Mouse (Mus musculus) neural tube, embryonic 11.5 days (tissue): Measurements from ENCODE around the gene Snrpc. TPM values are rescaled to one million over a fixed set of nuclear protein-coding genes. Genes with fewer than 3 reads are reported as not detected.

Source experiments
- ATAC-seq: fragments of 200-750 bp; cut with Nextera tagmentation; 2 replicates; pipeline ENCODE4 v1.8.0; 2017; ENCODE audit warnings: moderate number of reproducible peaks, mild to moderate bottlenecking, moderate TSS enrichment, moderate library complexity; ENCODE audit not compliant: insufficient read depth, low FRiP score, low TSS enrichment
- DNase-seq: peaks from one replicate; pipeline ENCODE4 v3.0.0-alpha.2; 2015; ENCODE audit warnings: low spot score
- H3K27ac ChIP-seq: fragments of 300-500 bp; sonication (generic); 2 replicates; pipeline ENCODE4 v1.5.1; 2014; ENCODE audit warnings: low read depth, mild to moderate bottlenecking, low read length
- H3K27me3 ChIP-seq: fragments of 300-500 bp; sonication (generic); 2 replicates; pipeline ENCODE4 v1.6.1; 2014; ENCODE audit warnings: mild to moderate bottlenecking, low read length, mixed read lengths; ENCODE audit not compliant: control insufficient read depth, insufficient read depth
- H3K36me3 ChIP-seq: fragments of 300-500 bp; sonication (generic); 2 replicates; pipeline ENCODE4 v1.6.1; 2014; ENCODE audit warnings: mild to moderate bottlenecking, low read length, moderate library complexity, mixed read lengths; ENCODE audit not compliant: control insufficient read depth, insufficient read depth
- H3K4me1 ChIP-seq: fragments of 300-500 bp; sonication (generic); 2 replicates; pipeline ENCODE4 v1.6.1; 2014; ENCODE audit warnings: low read length, mixed read lengths; ENCODE audit not compliant: control insufficient read depth, insufficient read depth
- H3K4me2 ChIP-seq: fragments of 300-500 bp; sonication (generic); 2 replicates; pipeline ENCODE4 v1.6.1; 2014; ENCODE audit warnings: low read depth, mild to moderate bottlenecking, moderate library complexity
- H3K4me3 ChIP-seq: fragments of 300-500 bp; sonication (generic); 2 replicates; pipeline ENCODE4 v1.5.1; 2014; ENCODE audit warnings: low read depth, low read length
- H3K9ac ChIP-seq: fragments of 300-500 bp; sonication (generic); 2 replicates; pipeline ENCODE4 v1.6.1; 2014; ENCODE audit warnings: mild to moderate bottlenecking, low read length
- H3K9me3 ChIP-seq: fragments of 300-500 bp; sonication (generic); 2 replicates; pipeline ENCODE4 v1.6.1; 2016; ENCODE audit warnings: low read length; ENCODE audit not compliant: control insufficient read depth
- WGBS: fragments of 180-500 bp; shearing (Covaris S2); extraction: QIAGEN DNeasy Blood & Tissue Kit; methylation state at CpG from one replicate; pipeline ENCODE4 v1.1.7; 2014; 5-methylcytosine and 5-hydroxymethylcytosine counted together
- polyA plus RNA-seq: library from polyadenylated mRNA; unstranded; fragments of >200 nt; fragmentation: Nextera tagmentation; extraction: Ambion mirVana; gene quantifications from 2 replicates; pipeline ENCODE4 v1.2.1, GENCODE M21; 2014

The Snrpc gene
- polyA plus RNA-seq, 1 experiment from 2014 or later = 350 TPM

- DNase-seq (no peak), ATAC-seq (no peak)
- Histone ChIP-seq H3K9me3 (no peaks in the 10 kb centered on the region), H3K27me3 (no peaks in the 10 kb centered on the region), H3K9ac (no peak overlapping the region), H3K4me1 (no peaks in the 10 kb centered on the region), H3K4me3 (no peak overlapping the region), H3K4me2 (no peak overlapping the region), H3K36me3 (no peaks in the 10 kb centered on the region), H3K27ac (no peak overlapping the region)
- 83% methylated on average over 3 of the region's 3 CpGs for WGBS
These were observed 35.6 kb downstream of the Snrpc start for GRCm38 (mm10) chr17:27873583-27873982.

- no peaks in the 10 kb centered on the region for H3K4me1 ChIP-seq
- no peak overlapping the region for H3K9ac ChIP-seq
- no peak overlapping the region for H3K27ac ChIP-seq
- no peak for DNase-seq
- 75% methylated on average over 5 of the region's 5 CpGs for WGBS
- no peak overlapping the region for H3K4me3 ChIP-seq
- H3K9me3 ChIP-seq = no peaks in the 10 kb centered on the region
- H3K4me2 ChIP-seq = no peak overlapping the region
- no peaks in the 10 kb centered on the region for H3K27me3 ChIP-seq
- no peak for ATAC-seq
- no peaks in the 10 kb centered on the region for H3K36me3 ChIP-seq
These were observed 36.6 kb downstream of the Snrpc start for GRCm38 (mm10) chr17:27874510-27874909.

- no peak overlapping the region for H3K4me2 ChIP-seq
- 68% methylated on average over 11 of the region's 11 CpGs for WGBS
- H3K27ac ChIP-seq = no peak overlapping the region
- H3K9ac ChIP-seq = no peak overlapping the region
- ATAC-seq = no peak
- H3K4me1 ChIP-seq = no peaks in the 10 kb centered on the region
- H3K4me3 ChIP-seq = no peak overlapping the region
- DNase-seq = peak; percentile 33
- no peaks in the 10 kb centered on the region for H3K27me3 ChIP-seq
- no peaks in the 10 kb centered on the region for H3K9me3 ChIP-seq
- H3K36me3 ChIP-seq = peaks cover 5% of the 10 kb centered on the region; the same call in 1 of the 2 replicates
These were observed 43.6 kb downstream of the Snrpc start for GRCm38 (mm10) chr17:27881518-27881917.

- 92% methylated on average over 8 of the region's 8 CpGs for WGBS
- peaks cover 13% of the 10 kb centered on the region for H3K36me3 ChIP-seq
- ATAC-seq = no peak
These were observed 45.2 kb downstream of the Snrpc start for GRCm38 (mm10) chr17:27883129-27883528.

GRCm38 (mm10) chr17:27883994-27884393, 46.0 kb downstream of the Snrpc start:
- ATAC-seq (no peak), DNase-seq (no peak)
- Histone ChIP-seq H3K9me3 (no peaks in the 10 kb centered on the region), H3K27me3 (no peaks in the 10 kb centered on the region), H3K4me3 (no peak overlapping the region), H3K4me2 (no peak overlapping the region), H3K36me3 (peaks cover 13% of the 10 kb centered on the region), H3K27ac (no peak overlapping the region), H3K4me1 (no peaks in the 10 kb centered on the region), H3K9ac (no peak overlapping the region)
- 93% methylated on average over 6 of the region's 6 CpGs for WGBS

More at GRCm38 (mm10) chr17:27883129-27883528, 45.2 kb downstream of the Snrpc start:
- no peak overlapping the region for H3K4me2 ChIP-seq
- no peaks in the 10 kb centered on the region for H3K9me3 ChIP-seq
- H3K27ac ChIP-seq = no peak overlapping the region
- H3K4me1 ChIP-seq = no peaks in the 10 kb centered on the region
- H3K4me3 ChIP-seq = no peak overlapping the region
- no peaks in the 10 kb centered on the region for H3K27me3 ChIP-seq
- no peak overlapping the region for H3K9ac ChIP-seq
- DNase-seq = no peak

- no peak overlapping the region for H3K4me3 ChIP-seq
- H3K9me3 ChIP-seq = no peaks in the 10 kb centered on the region
- H3K4me1 ChIP-seq = no peaks in the 10 kb centered on the region
- DNase-seq = no peak
- H3K36me3 ChIP-seq = peaks cover 12% of the 10 kb centered on the region
- H3K27ac ChIP-seq = no peak overlapping the region
- WGBS = 86% methylated on average over 19 of the region's 19 CpGs
- H3K4me2 ChIP-seq = no peak overlapping the region
- no peaks in the 10 kb centered on the region for H3K27me3 ChIP-seq
- H3K9ac ChIP-seq = no peak overlapping the region
- no peak for ATAC-seq
These were observed 48.7 kb downstream of the Snrpc start for GRCm38 (mm10) chr17:27886499-27887210.

Other genes starting within 250 kb of the Snrpc start
- 41.8 and 49.3 TPM in 2 replicates for gene Nudt3, start 214.7 kb upstream of the Snrpc start, polyA plus RNA-seq
- gene RPS10-NUDT3, start 202.9 kb upstream of the Snrpc start, polyA plus RNA-seq = not detected in 2 replicates
- 695 and 722 TPM in 2 replicates for gene Rps10, start 201.5 kb upstream of the Snrpc start, polyA plus RNA-seq
- gene Pacsin1, start 182.6 kb upstream of the Snrpc start, polyA plus RNA-seq = 4.3 and 5.4 TPM in 2 replicates
- not detected in 2 replicates for gene Spdef, start 109.2 kb upstream of the Snrpc start, polyA plus RNA-seq
- 12.6 and 14.1 TPM in 2 replicates for gene D17Wsu92e, start 17.5 kb upstream of the Snrpc start, polyA plus RNA-seq
- gene Uhrf1bp1, start 18.3 kb downstream of the Snrpc start, polyA plus RNA-seq = 7.6 and 7.8 TPM in 2 replicates
- 43.1 and 46.9 TPM in 2 replicates for gene Anks1, start 71.2 kb downstream of the Snrpc start, polyA plus RNA-seq
- gene Taf11, start 71.7 kb downstream of the Snrpc start, polyA plus RNA-seq = 76.1 and 83.6 TPM in 2 replicates
- gene Tcp11, start 242.5 kb downstream of the Snrpc start, polyA plus RNA-seq = 0.69 and 0.76 TPM in 2 replicates